Mouse (Mus musculus): ENCODE data around the gene Mmp28. TPM values are rescaled to one million over a fixed set of nuclear protein-coding genes. Genes with fewer than 3 reads are reported as not detected.

Gene Mmp28
- total and polyA plus RNA-seq, 2 experiments from 2014 or later = 1.4 to 5.5 TPM

- no peaks in the 10 kb centered on the region; the same call in 1 of the 2 replicates for H3K4me1 ChIP-seq (ENCODE audit: insufficient read depth, low read length)
- no peak overlapping the region for H3K9ac ChIP-seq (replicated peaks; ENCODE audit: low read length, poor library complexity, severe bottlenecking)
- H3K4me3 ChIP-seq (ENCODE audit: low read depth, low read length) = no peak overlapping the region
- no peak overlapping the region for H3K4me2 ChIP-seq (ENCODE audit: low read depth, low read length, poor library complexity, severe bottlenecking)
- WGBS = 45% methylated on average over 10 of the region's 10 CpGs
- no peaks in the 10 kb centered on the region for H3K9me3 ChIP-seq (ENCODE audit: low read length)
- DNase-seq (ENCODE audit: low spot score) (no peak), ATAC-seq (ENCODE audit: low FRiP score) (no peak)
- no peak overlapping the region for H3K27ac ChIP-seq (ENCODE audit: low read depth, low read length)
- no peaks in the 10 kb centered on the region for H3K36me3 ChIP-seq (ENCODE audit: insufficient read depth, low read length)
- no peak for TF ChIP-seq CTCF (IDR thresholded peaks at IDR 0.05)
- peaks cover 15% of the 10 kb centered on the region for H3K27me3 ChIP-seq (ENCODE audit: insufficient read depth, low read length)
These were observed 1.3 kb downstream of the Mmp28 start for GRCm38 (mm10) chr11:83461462-83462027.

GRCm38 (mm10) chr11:83457912-83458601 is 4.8 kb downstream of the Mmp28 start:
- whole genome bisulfite sequencing = 55% methylated on average over 9 of the region's 9 CpGs
- Histone ChIP-seq H3K4me2 (ENCODE audit: low read depth, low read length, poor library complexity, severe bottlenecking) (no peak overlapping the region), H3K27ac (ENCODE audit: low read depth, low read length) (no peak overlapping the region), H3K9ac (replicated peaks; ENCODE audit: low read length, poor library complexity, severe bottlenecking) (no peak overlapping the region), H3K4me3 (ENCODE audit: low read depth, low read length) (no peak overlapping the region), H3K27me3 (ENCODE audit: insufficient read depth, low read length) (0 out of 2 replicates have a peak, but pooled peaks cover 3% of the 10 kb centered on the region), H3K9me3 (ENCODE audit: low read length) (no peaks in the 10 kb centered on the region), H3K36me3 (ENCODE audit: insufficient read depth, low read length) (no peaks in the 10 kb centered on the region), H3K4me1 (ENCODE audit: insufficient read depth, low read length) (no peaks in the 10 kb centered on the region)
- no peak for TF ChIP-seq CTCF (IDR thresholded peaks at IDR 0.05)
- ATAC-seq (ENCODE audit: low FRiP score) (no peak), DNase-seq (ENCODE audit: low spot score) (no peak)

GRCm38 (mm10) chr11:83457257-83457656 is 5.6 kb downstream of the Mmp28 start:
- H3K27ac ChIP-seq (ENCODE audit: low read depth, low read length) = no peak overlapping the region
- no peaks in the 10 kb centered on the region for H3K4me1 ChIP-seq (ENCODE audit: insufficient read depth, low read length)
- 0 out of 2 replicates have a peak, but pooled peaks cover 3% of the 10 kb centered on the region for H3K27me3 ChIP-seq (ENCODE audit: insufficient read depth, low read length)
- H3K9ac ChIP-seq (replicated peaks; ENCODE audit: low read length, poor library complexity, severe bottlenecking) = no peak overlapping the region
- no peak for DNase-seq (ENCODE audit: low spot score)
- no peaks in the 10 kb centered on the region for H3K9me3 ChIP-seq (ENCODE audit: low read length)
- TF ChIP-seq CTCF (IDR thresholded peaks at IDR 0.05) = no peak
- H3K4me2 ChIP-seq (ENCODE audit: low read depth, low read length, poor library complexity, severe bottlenecking) = no peak overlapping the region
- H3K36me3 ChIP-seq (ENCODE audit: insufficient read depth, low read length) = no peaks in the 10 kb centered on the region
- no peak for ATAC-seq (ENCODE audit: low FRiP score)
- no peak overlapping the region for H3K4me3 ChIP-seq (ENCODE audit: low read depth, low read length)
- 21% methylated on average over 7 of the region's 7 CpGs for WGBS

GRCm38 (mm10) chr11:83455608-83456007 is 7.3 kb downstream of the Mmp28 start:
- DNase-seq (ENCODE audit: low spot score) (no peak), ATAC-seq (ENCODE audit: low FRiP score) (no peak)
- 83% methylated on average over 3 of the region's 3 CpGs for whole genome bisulfite sequencing
- H3K4me2 ChIP-seq (ENCODE audit: low read depth, low read length, poor library complexity, severe bottlenecking) = no peak overlapping the region
- no peak overlapping the region for H3K4me3 ChIP-seq (ENCODE audit: low read depth, low read length)
- no peak overlapping the region for H3K27ac ChIP-seq (ENCODE audit: low read depth, low read length)
- H3K4me1 ChIP-seq (ENCODE audit: insufficient read depth, low read length) = no peaks in the 10 kb centered on the region
- no peaks in the 10 kb centered on the region for H3K27me3 ChIP-seq (ENCODE audit: insufficient read depth, low read length)
- no peaks in the 10 kb centered on the region for H3K9me3 ChIP-seq (ENCODE audit: low read length)
- TF ChIP-seq CTCF (IDR thresholded peaks at IDR 0.05) = no peak
- no peak overlapping the region for H3K9ac ChIP-seq (replicated peaks; ENCODE audit: low read length, poor library complexity, severe bottlenecking)
- no peaks in the 10 kb centered on the region for H3K36me3 ChIP-seq (ENCODE audit: insufficient read depth, low read length)

- WGBS = 32% methylated on average over 4 of the region's 4 CpGs
- Histone ChIP-seq H3K4me1 (ENCODE audit: insufficient read depth, low read length) (no peaks in the 10 kb centered on the region), H3K9me3 (ENCODE audit: low read length) (no peaks in the 10 kb centered on the region), H3K36me3 (ENCODE audit: insufficient read depth, low read length) (no peaks in the 10 kb centered on the region), H3K27me3 (ENCODE audit: insufficient read depth, low read length) (no peaks in the 10 kb centered on the region), H3K27ac (ENCODE audit: low read depth, low read length) (no peak overlapping the region), H3K4me2 (ENCODE audit: low read depth, low read length, poor library complexity, severe bottlenecking) (no peak overlapping the region), H3K4me3 (ENCODE audit: low read depth, low read length) (no peak overlapping the region), H3K9ac (replicated peaks; ENCODE audit: low read length, poor library complexity, severe bottlenecking) (no peak overlapping the region)
- no peak for TF ChIP-seq CTCF (IDR thresholded peaks at IDR 0.05)
- ATAC-seq (ENCODE audit: low FRiP score) (no peak), DNase-seq (ENCODE audit: low spot score) (no peak)
These were observed 8.3 kb downstream of the Mmp28 start for GRCm38 (mm10) chr11:83454548-83454947.

- no peak for ATAC-seq (ENCODE audit: low FRiP score)
- WGBS = 85% methylated on average over 10 of the region's 10 CpGs
- Histone ChIP-seq H3K27me3 (ENCODE audit: insufficient read depth, low read length) (no peaks in the 10 kb centered on the region), H3K4me2 (ENCODE audit: low read depth, low read length, poor library complexity, severe bottlenecking) (no peak overlapping the region), H3K4me3 (ENCODE audit: low read depth, low read length) (no peak overlapping the region), H3K36me3 (ENCODE audit: insufficient read depth, low read length) (no peaks in the 10 kb centered on the region), H3K27ac (ENCODE audit: low read depth, low read length) (no peak overlapping the region), H3K9ac (replicated peaks; ENCODE audit: low read length, poor library complexity, severe bottlenecking) (no peak overlapping the region), H3K4me1 (ENCODE audit: insufficient read depth, low read length) (no peaks in the 10 kb centered on the region), H3K9me3 (ENCODE audit: low read length) (no peaks in the 10 kb centered on the region)
- no peak for DNase-seq (ENCODE audit: low spot score)
- TF ChIP-seq CTCF (IDR thresholded peaks at IDR 0.05) = no peak
These were observed 11.6 kb downstream of the Mmp28 start for GRCm38 (mm10) chr11:83451281-83451680.
